ENCODE assay signal across 8 mouse cellular contexts in the genomic region with DNA sequence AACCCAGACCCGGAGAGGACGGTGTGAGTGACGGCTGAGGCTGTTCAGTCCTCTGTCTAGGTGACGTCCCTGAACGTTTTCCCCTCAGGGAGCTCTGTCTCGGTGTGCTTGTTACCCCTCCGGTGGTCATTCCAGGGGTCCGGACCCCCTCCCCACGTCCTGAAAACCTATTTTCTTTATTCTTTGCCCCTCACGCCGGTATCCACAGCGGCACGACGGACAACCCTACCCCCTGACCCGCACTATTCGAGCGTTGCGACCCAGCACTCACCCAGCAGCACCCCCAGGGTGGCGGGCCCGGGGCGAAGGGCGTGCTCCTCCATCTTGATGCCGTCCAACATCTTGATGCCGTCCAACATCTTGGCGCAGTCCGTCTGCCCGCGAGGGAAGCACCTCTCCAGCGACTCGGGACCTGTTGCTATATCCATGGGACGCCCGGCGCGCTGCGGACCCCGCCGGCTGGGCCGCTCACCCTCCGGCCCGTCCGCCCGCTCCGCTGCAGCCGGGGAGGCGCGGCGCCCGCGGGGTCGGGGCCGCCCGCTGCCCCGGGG. TPM values are rescaled to one million over a fixed set of nuclear protein-coding genes. Genes with fewer than 3 reads are reported as not detected.
DNase-seq lines count a peak whose midpoint lies in the region; ATAC-seq and TF ChIP-seq lines count a peak whose summit lies in the region.

A gene (minus strand): TSS at position 341 of the 551 bp plus-strand sequence.

- no peak for TF ChIP-seq CTCF in heart, postnatal 0 days (IDR thresholded peaks at IDR 0.05; ENCODE audit: low read depth)
- TF ChIP-seq CTCF in liver, postnatal 0 days (IDR thresholded peaks at IDR 0.05; ENCODE audit: low read depth), result no peak

- H3K27ac ChIP-seq in heart, embryonic 15.5 days, result no peak within 1 kb of the TSS
- H3K27ac ChIP-seq in heart, postnatal 0 days (ENCODE audit: low read depth), result no peak within 1 kb of the TSS
- no peak within 1 kb of the TSS for H3K27ac ChIP-seq in liver, postnatal 0 days (ENCODE audit: low read depth)

- DNase-seq in heart, postnatal 4 days, result no peak
- DNase-seq in ZHBTc4 (ENCODE audit: low read depth, low spot score), result peak; percentile 53
- DNase-seq in heart, postnatal 0 days (ENCODE audit: low spot score), result no peak
- no peak for DNase-seq in liver, postnatal 0 days
- no peak for DNase-seq in adrenal gland, postnatal 10 days
- DNase-seq in natural killer cell, adult 2 months (ENCODE audit: low spot score in 2 of 2), result no peak

- H3K4me3 ChIP-seq in heart, embryonic 15.5 days, result peak within 1 kb of the TSS; percentile 51
- peak within 1 kb of the TSS; percentile 45 for H3K4me3 ChIP-seq in heart, postnatal 0 days (ENCODE audit: low read depth, low read length)
- peak within 1 kb of the TSS; percentile 29 for H3K4me3 ChIP-seq in liver, postnatal 0 days (ENCODE audit: low read depth, low read length)

- H3K4me1 ChIP-seq in heart, embryonic 15.5 days (replicated peaks), result peaks cover 45% of the 10 kb centered on the region
- H3K4me1 ChIP-seq in heart, postnatal 0 days (ENCODE audit: control insufficient read depth, insufficient read depth), result peaks cover 9% of the 10 kb centered on the region; the same call in 1 of the 2 replicates
- H3K4me1 ChIP-seq in liver, postnatal 0 days (ENCODE audit: insufficient read depth), result peaks cover 4% of the 10 kb centered on the region

- no peaks in the 10 kb centered on the region for H3K9me3 ChIP-seq in heart, embryonic 15.5 days (replicated peaks)
- H3K9me3 ChIP-seq in heart, postnatal 0 days (replicated peaks; ENCODE audit: control insufficient read depth, low read length), result no peaks in the 10 kb centered on the region
- no peaks in the 10 kb centered on the region for H3K9me3 ChIP-seq in liver, postnatal 0 days (ENCODE audit: low read length)

- peak within 1 kb of the TSS; percentile 34 for H3K9ac ChIP-seq in heart, embryonic 15.5 days
- H3K9ac ChIP-seq in heart, postnatal 0 days (replicated peaks; ENCODE audit: low read depth, low read length), result no peak within 1 kb of the TSS
- H3K9ac ChIP-seq in liver, postnatal 0 days (replicated peaks), result no peak within 1 kb of the TSS

- TF ChIP-seq EP300 in heart, postnatal 0 days (IDR thresholded peaks at IDR 0.05; ENCODE audit: low read depth), result no peak
- no peak for TF ChIP-seq EP300 in liver, postnatal 0 days (IDR thresholded peaks at IDR 0.05; ENCODE audit: low read depth)

- H3K27me3 ChIP-seq in heart, embryonic 15.5 days, result peaks cover 99% of the 10 kb centered on the region
- H3K27me3 ChIP-seq in heart, postnatal 0 days (ENCODE audit: control insufficient read depth, insufficient read depth, low read length), result peaks cover 100% of the 10 kb centered on the region
- peaks cover 95% of the 10 kb centered on the region for H3K27me3 ChIP-seq in liver, postnatal 0 days (ENCODE audit: insufficient read depth, low read length)

- no peaks in the 10 kb centered on the region for H3K36me3 ChIP-seq in heart, embryonic 15.5 days
- H3K36me3 ChIP-seq in heart, postnatal 0 days (replicated peaks; ENCODE audit: control insufficient read depth, insufficient read depth, low read length), result no peaks in the 10 kb centered on the region
- H3K36me3 ChIP-seq in liver, postnatal 0 days (replicated peaks; ENCODE audit: insufficient read depth, low read length), result no peaks in the 10 kb centered on the region

- peak within 1 kb of the TSS; percentile 87 for H3K4me2 ChIP-seq in heart, embryonic 15.5 days
- H3K4me2 ChIP-seq in heart, postnatal 0 days (ENCODE audit: low read depth, low read length), result peak within 1 kb of the TSS; percentile 73
- H3K4me2 ChIP-seq in liver, postnatal 0 days (ENCODE audit: low read depth, low read length), result peak within 1 kb of the TSS; percentile 64

- ATAC-seq in heart, embryonic 15.5 days (replicated peaks; ENCODE audit: insufficient number of reproducible peaks, insufficient read depth, low FRiP score, low read depth), result no peak
- no peak for ATAC-seq in heart, postnatal 0 days (ENCODE audit: insufficient read depth, low read depth)
- ATAC-seq in liver, postnatal 0 days, result no peak
- no peak for ATAC-seq in frontal cortex, adult (ENCODE audit: low TSS enrichment)

- 2% methylated on average over 53 of the region's 53 CpGs for WGBS in heart, embryonic 15.5 days
- WGBS in heart, postnatal 0 days, result 2% methylated on average over 51 of the region's 53 CpGs
- 6% methylated on average over 52 of the region's 53 CpGs for WGBS in liver, postnatal 0 days (ENCODE audit: insufficient replicate concordance)

RNA-seq across cellular contexts. Expression of the gene that starts here (rescaled TPM):
- polyA plus RNA-seq in heart, embryonic 15.5 days (2015; fragmentation: Nextera tagmentation; extraction: Ambion mirVana), result not detected in 2 replicates
- under 1 TPM; 0.12 to 0.23 TPM for total RNA-seq in heart, postnatal 4 days (2021)
- total RNA-seq in heart, postnatal 0 days (2014; rRNA removed; ENCODE audit: low replicate concordance), result not detected in 2 replicates
- polyA plus RNA-seq in heart, postnatal 0 days (2015; fragmentation: Nextera tagmentation; extraction: Ambion mirVana), result not detected in 2 replicates
- not detected in 2 replicates for polyA plus RNA-seq in liver, postnatal 0 days (2015; fragmentation: Nextera tagmentation; extraction: Ambion mirVana)
- under 1 TPM in 1 of 2 experiments, not detected in 1; 0.09 TPM for total RNA-seq in adrenal gland, postnatal 10 days (2021)
